Mouse (Mus musculus) liver, embryonic 14.5 days (tissue): ENCODE results near the gene Cers5.

Experiments used
- CTCF ChIP-seq: IDR thresholded peaks from 2 replicates; pipeline ENCODE4 v1.5.1; 2016; ENCODE audit warnings: antibody characterized with exemption, low read depth, control low read depth
- EP300 ChIP-seq: IDR thresholded peaks from 2 replicates; pipeline ENCODE4 v1.6.1; 2016; ENCODE audit warnings: antibody characterized with exemption, low read depth

- TF ChIP-seq EP300 = no peak
- no peak for TF ChIP-seq CTCF
Measured at GRCm38 (mm10) chr15:99716814-99717213, 55.9 kb downstream of the Cers5 start.
